Mouse (Mus musculus) stomach, postnatal 0 days (tissue): ENCODE measurements around the gene Sox9. TPM values are rescaled to one million over a fixed set of nuclear protein-coding genes. Genes with fewer than 3 reads are reported as not detected.

Source experiments
- ATAC-seq: fragments of 200-750 bp; cut with Nextera tagmentation; 2 replicates; pipeline ENCODE4 v1.8.0; 2017; ENCODE audit not compliant: low FRiP score, low TSS enrichment
- DNase-seq: peaks from one replicate; pipeline ENCODE4 v3.0.0-alpha.2; 2016; ENCODE audit warnings: low spot score
- H3K27ac ChIP-seq: fragments of 300-500 bp; sonication (generic); replicated peaks from 2 replicates; pipeline ENCODE4 v1.5.1; 2014; ENCODE audit warnings: mild to moderate bottlenecking, control low read depth
- H3K27me3 ChIP-seq: fragments of 300-500 bp; sonication (generic); 2 replicates; pipeline ENCODE4 v1.6.1; 2014; ENCODE audit warnings: low read length; ENCODE audit not compliant: control insufficient read depth, insufficient read depth
- H3K36me3 ChIP-seq: fragments of 300-500 bp; sonication (generic); 2 replicates; pipeline ENCODE4 v1.6.1; 2014; ENCODE audit warnings: low read length, mixed read lengths; ENCODE audit not compliant: control insufficient read depth, insufficient read depth
- H3K4me1 ChIP-seq: fragments of 300-500 bp; sonication (generic); replicated peaks from 2 replicates; pipeline ENCODE4 v1.6.1; 2014; ENCODE audit warnings: antibody characterized with exemption; ENCODE audit not compliant: control insufficient read depth, insufficient read depth
- H3K4me2 ChIP-seq: fragments of 300-500 bp; sonication (generic); replicated peaks from 2 replicates; pipeline ENCODE4 v1.6.1; 2014; ENCODE audit warnings: low read depth, mild to moderate bottlenecking, control low read depth, moderate library complexity
- H3K4me3 ChIP-seq: fragments of 300-500 bp; sonication (generic); 2 replicates; pipeline ENCODE4 v1.5.1; 2014; ENCODE audit warnings: low read depth, low read length, control low read depth
- H3K9ac ChIP-seq: fragments of 300-500 bp; sonication (generic); 2 replicates; pipeline ENCODE4 v1.6.1; 2014; ENCODE audit warnings: mild to moderate bottlenecking, low read length, control low read depth, mixed read lengths
- H3K9me3 ChIP-seq: fragments of 300-500 bp; sonication (generic); 2 replicates; pipeline ENCODE4 v1.6.1; 2016; ENCODE audit warnings: low read length; ENCODE audit not compliant: control insufficient read depth
- CTCF ChIP-seq: IDR thresholded peaks from 2 replicates; pipeline ENCODE4 v1.5.1; 2016; ENCODE audit warnings: antibody characterized with exemption, low read depth, mild to moderate bottlenecking, moderate library complexity
- EP300 ChIP-seq: optimal IDR thresholded peaks from 2 replicates; pipeline ENCODE3; 2016; ENCODE audit warnings: antibody characterized with exemption
- WGBS: fragments of 180-500 bp; shearing (Covaris S2); extraction: QIAGEN DNeasy Blood & Tissue Kit; methylation state at CpG from one replicate; pipeline ENCODE4 v1.1.7; 2014; 5-methylcytosine and 5-hydroxymethylcytosine counted together
- polyA plus RNA-seq: library from polyadenylated mRNA; unstranded; fragments of >200 nt; fragmentation: Nextera tagmentation; extraction: Ambion mirVana; gene quantifications from 2 replicates; pipeline ENCODE4 v1.2.1, GENCODE M21; 2015

The Sox9 gene
- polyA plus RNA-seq, 1 experiment from 2014 or later: 27.0 TPM

- no peaks in the 10 kb centered on the region for H3K4me1 ChIP-seq
- no peaks in the 10 kb centered on the region for H3K27me3 ChIP-seq
- TF ChIP-seq EP300 (no peak), CTCF (no peak)
- ATAC-seq: no peak
- no peak overlapping the region for H3K4me3 ChIP-seq
- H3K27ac ChIP-seq: no peak overlapping the region
- no peak for DNase-seq
- no peaks in the 10 kb centered on the region for H3K9me3 ChIP-seq
- 78% methylated on average over 4 of the region's 4 CpGs for WGBS
- no peak overlapping the region for H3K4me2 ChIP-seq
- H3K36me3 ChIP-seq: no peaks in the 10 kb centered on the region
- H3K9ac ChIP-seq: no peak overlapping the region
Measured at GRCm38 (mm10) chr11:112766956-112767355, 15.1 kb upstream of the Sox9 start.

GRCm38 (mm10) chr11:112767531-112768041 is 14.4 kb upstream of the Sox9 start:
- DNase-seq: no peak
- Histone ChIP-seq H3K36me3 (no peaks in the 10 kb centered on the region), H3K9me3 (no peaks in the 10 kb centered on the region), H3K4me3 (no peak overlapping the region), H3K4me1 (no peaks in the 10 kb centered on the region), H3K27ac (no peak overlapping the region), H3K9ac (no peak overlapping the region), H3K4me2 (no peak overlapping the region), H3K27me3 (no peaks in the 10 kb centered on the region)
- ATAC-seq: no peak
- 74% methylated on average over 15 of the region's 15 CpGs for WGBS
- TF ChIP-seq EP300: no peak

- H3K4me1 ChIP-seq: no peaks in the 10 kb centered on the region
- H3K9ac ChIP-seq: no peak overlapping the region
- TF ChIP-seq CTCF: no peak
- no peak for TF ChIP-seq EP300
- DNase-seq (no peak), ATAC-seq (no peak)
- no peaks in the 10 kb centered on the region for H3K9me3 ChIP-seq
- 45% methylated on average over 11 of the region's 11 CpGs for WGBS
- H3K4me3 ChIP-seq: no peak overlapping the region
- H3K4me2 ChIP-seq: no peak overlapping the region
- no peak overlapping the region for H3K27ac ChIP-seq
- H3K27me3 ChIP-seq: no peaks in the 10 kb centered on the region
- H3K36me3 ChIP-seq: no peaks in the 10 kb centered on the region
Measured at GRCm38 (mm10) chr11:112772791-112773355, 9.2 kb upstream of the Sox9 start.

- H3K27me3 ChIP-seq: no peaks in the 10 kb centered on the region
- H3K4me3 ChIP-seq: no peak overlapping the region
- no peak overlapping the region for H3K4me2 ChIP-seq
- ATAC-seq (no peak), DNase-seq (peak; percentile 60)
- H3K36me3 ChIP-seq: 0 out of 2 replicates have a peak, but pooled peaks cover under 1% of the 10 kb centered on the region
- H3K9me3 ChIP-seq: no peaks in the 10 kb centered on the region
- H3K27ac ChIP-seq: no peak overlapping the region
- no peak overlapping the region for H3K9ac ChIP-seq
- peaks cover 3% of the 10 kb centered on the region for H3K4me1 ChIP-seq
- TF ChIP-seq EP300 (no peak), CTCF (peak; percentile 85)
- 3% methylated on average over 10 of the region's 10 CpGs for WGBS
Measured at GRCm38 (mm10) chr11:112779762-112780161, 2.3 kb upstream of the Sox9 start.

- TF ChIP-seq CTCF (no peak), EP300 (no peak)
- peaks cover 5% of the 10 kb centered on the region for H3K4me1 ChIP-seq
- WGBS: 20% methylated on average over 19 of the region's 19 CpGs
- ATAC-seq: no peak
- peak overlapping the region; percentile 72; the same call in 1 of the 2 replicates for H3K4me3 ChIP-seq
- no peak for DNase-seq
- peak overlapping the region; percentile 83 for H3K4me2 ChIP-seq
- H3K27ac ChIP-seq: no peak overlapping the region
- 0 out of 2 replicates have a peak, but pooled peaks cover 2% of the 10 kb centered on the region for H3K36me3 ChIP-seq
- H3K27me3 ChIP-seq: no peaks in the 10 kb centered on the region
- H3K9me3 ChIP-seq: no peaks in the 10 kb centered on the region
- H3K9ac ChIP-seq: no peak overlapping the region
Measured at GRCm38 (mm10) chr11:112780394-112780920, 1.6 kb upstream of the Sox9 start.
